In the genomic region with DNA sequence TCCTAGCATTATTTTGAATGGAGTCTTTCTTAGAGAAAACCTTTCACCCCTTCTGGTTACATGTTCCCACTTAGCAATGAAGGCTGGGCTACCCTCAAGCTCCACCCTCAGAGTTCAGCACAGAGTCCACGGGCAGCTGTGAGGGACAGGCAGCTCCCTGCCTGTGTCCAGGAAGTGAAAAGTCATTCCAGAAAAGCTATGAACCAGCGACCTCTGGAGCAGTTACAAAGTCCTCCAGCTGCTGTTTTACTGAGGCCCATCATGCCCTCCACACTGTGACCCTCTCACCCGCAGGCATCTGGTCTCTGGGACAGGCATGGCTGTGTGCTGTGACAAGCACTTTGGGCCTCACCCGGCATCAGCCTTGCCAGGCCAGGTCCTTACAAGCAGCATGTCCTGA, we compare ENCODE assay signal across 11 mouse cellular contexts. TPM values are rescaled to one million over a fixed set of nuclear protein-coding genes. Genes with fewer than 3 reads are reported as not detected.
A peak's percentile ranks its signal among the peaks of the same experiment; 100 is the strongest.
DNase-seq lines count a peak whose midpoint lies in the region; ATAC-seq lines count a peak whose summit lies in the region.
"Had no signal": no experiment of that assay in that cellular context is flagged by ENCODE, and none has a peak within 500 bp of the region (broad histone marks: within the 10 kb centered on the region; RNA-seq: fewer than 3 reads in every experiment).

No protein-coding gene starts in this region.

- WGBS in intestine, embryonic 15.5 days: 22% methylated on average over 4 of the region's 4 CpGs
- 21% methylated on average over 4 of the region's 4 CpGs for WGBS in limb, embryonic 11.5 days
- WGBS in hindbrain, embryonic 14.5 days: 35% methylated on average over 4 of the region's 4 CpGs

- H3K4me1 ChIP-seq in intestine, embryonic 15.5 days (replicated peaks): peaks cover 23% of the 10 kb centered on the region
- H3K4me1 ChIP-seq in limb, embryonic 11.5 days (ENCODE audit: control insufficient read depth, insufficient read depth, low read length): peaks cover 12% of the 10 kb centered on the region
- peaks cover 5% of the 10 kb centered on the region; the same call in 1 of the 2 replicates for H3K4me1 ChIP-seq in hindbrain, embryonic 14.5 days (replicated peaks; ENCODE audit: control insufficient read depth, insufficient read depth, low read length)

- H3K27ac ChIP-seq in intestine, embryonic 15.5 days: peak overlapping the region; percentile 80
- H3K27ac ChIP-seq in limb, embryonic 11.5 days (replicated peaks; ENCODE audit: low read depth, low read length): no peak overlapping the region
- H3K27ac ChIP-seq in hindbrain, embryonic 14.5 days: no peak overlapping the region
- H3K27ac ChIP-seq: hindbrain, embryonic 12.5 days; limb, embryonic 12.5 days; neural tube, embryonic 13.5 days had no signal

- H3K9ac ChIP-seq in intestine, embryonic 15.5 days: no peak overlapping the region
- H3K9ac ChIP-seq in limb, embryonic 11.5 days (ENCODE audit: low read length): peak overlapping the region; percentile 9; the same call in 1 of the 2 replicates
- H3K9ac ChIP-seq in hindbrain, embryonic 14.5 days: no peak overlapping the region
- H3K9ac ChIP-seq: hindbrain, embryonic 12.5 days; limb, embryonic 12.5 days; neural tube, embryonic 13.5 days had no signal

- H3K36me3 ChIP-seq in intestine, embryonic 15.5 days: no peaks in the 10 kb centered on the region
- H3K36me3 ChIP-seq in limb, embryonic 11.5 days (ENCODE audit: control insufficient read depth, insufficient read depth, low read length): no peaks in the 10 kb centered on the region
- H3K36me3 ChIP-seq in hindbrain, embryonic 14.5 days (replicated peaks; ENCODE audit: control insufficient read depth, insufficient read depth): no peaks in the 10 kb centered on the region
- H3K36me3 ChIP-seq: hindbrain, embryonic 12.5 days; limb, embryonic 12.5 days; neural tube, embryonic 13.5 days had no signal

- H3K27me3 ChIP-seq in intestine, embryonic 15.5 days (replicated peaks): 0 out of 2 replicates have a peak, but pooled peaks cover 3% of the 10 kb centered on the region
- peaks cover 32% of the 10 kb centered on the region for H3K27me3 ChIP-seq in limb, embryonic 11.5 days (ENCODE audit: control insufficient read depth, insufficient read depth, low read length)
- H3K27me3 ChIP-seq in hindbrain, embryonic 14.5 days (ENCODE audit: control insufficient read depth, insufficient read depth, low read length): peaks cover 45% of the 10 kb centered on the region

- peak; percentile 85 for ATAC-seq in intestine, embryonic 15.5 days
- ATAC-seq in limb, embryonic 11.5 days (ENCODE audit: insufficient number of reproducible peaks, low FRiP score, low TSS enrichment, low read depth): no peak
- no peak for ATAC-seq in CD4-positive, CD25-positive, alpha-beta regulatory T cell, adult 4 months
- no peak for ATAC-seq in hindbrain, embryonic 14.5 days (ENCODE audit: low FRiP score)
- ATAC-seq in inflammation-experienced regulatory T-cells, adult 6 months: no peak

- DNase-seq in adrenal gland, postnatal 14 days: peak; percentile 21
- no peak for DNase-seq in adrenal gland, postnatal 4 days (ENCODE audit: low spot score in 2 of 2)
- peak; percentile 48 for DNase-seq in limb, embryonic 11.5 days (ENCODE audit: low spot score)
- DNase-seq in lung, postnatal 25 days (ENCODE audit: low spot score): peak; percentile 74
- no peak for DNase-seq in hindbrain, embryonic 14.5 days (ENCODE audit: low spot score)

- no peaks in the 10 kb centered on the region for H3K9me3 ChIP-seq in intestine, embryonic 15.5 days
- H3K9me3 ChIP-seq in limb, embryonic 11.5 days (ENCODE audit: control insufficient read depth, low read length): no peaks in the 10 kb centered on the region
- no peaks in the 10 kb centered on the region for H3K9me3 ChIP-seq in hindbrain, embryonic 14.5 days (ENCODE audit: control insufficient read depth, low read length)
- H3K9me3 ChIP-seq: hindbrain, embryonic 12.5 days; limb, embryonic 12.5 days; neural tube, embryonic 13.5 days had no signal

- no peak overlapping the region for H3K4me3 ChIP-seq in intestine, embryonic 15.5 days (replicated peaks)
- no peak overlapping the region for H3K4me3 ChIP-seq in limb, embryonic 11.5 days (ENCODE audit: low read depth, low read length)
- no peak overlapping the region for H3K4me3 ChIP-seq in hindbrain, embryonic 14.5 days (replicated peaks; ENCODE audit: low read length)
- H3K4me3 ChIP-seq: hindbrain, embryonic 12.5 days; limb, embryonic 12.5 days; neural tube, embryonic 13.5 days had no signal

- no peak overlapping the region for H3K4me2 ChIP-seq in intestine, embryonic 15.5 days (replicated peaks)
- no peak overlapping the region for H3K4me2 ChIP-seq in limb, embryonic 11.5 days (ENCODE audit: low read depth, severe bottlenecking)
- no peak overlapping the region for H3K4me2 ChIP-seq in hindbrain, embryonic 14.5 days (replicated peaks)
- H3K4me2 ChIP-seq: hindbrain, embryonic 12.5 days; limb, embryonic 12.5 days; neural tube, embryonic 13.5 days had no signal

RNA-seq across cellular contexts. Expression of a gene that starts 5.4 kb away (rescaled TPM):
- total RNA-seq in adrenal gland, postnatal 14 days (2021): 6.3 and 6.9 TPM in 2 replicates
- 10 to 100 TPM in 1 of 2 experiments, 1 to 10 TPM in 1; 8.7 to 10.9 TPM for total RNA-seq in adrenal gland, postnatal 4 days (2021)
- polyA plus RNA-seq in intestine, embryonic 15.5 days (2015; fragmentation: Nextera tagmentation; extraction: Ambion mirVana): 14.8 and 16.5 TPM in 2 replicates
- polyA plus RNA-seq in limb, embryonic 11.5 days (2014; fragmentation: Nextera tagmentation; extraction: Ambion mirVana): 0.61 and 0.71 TPM in 2 replicates
- polyA plus RNA-seq in CD4-positive, CD25-positive, alpha-beta regulatory T cell, adult 4 months (2017; shearing (Covaris generic)): 10 to 100 TPM; 12.0 to 12.8 TPM
- polyA plus RNA-seq in hindbrain, embryonic 14.5 days (2014; fragmentation: Nextera tagmentation; extraction: Ambion mirVana): 1.4 TPM in 2 replicates
- 10 to 100 TPM in 2 of 3 experiments, 1 to 10 TPM in 1; 5.4 to 16.0 (median 11.1) TPM for polyA plus RNA-seq in inflammation-experienced regulatory T-cells, adult 6 months (2017; shearing (Covaris generic))

RNA-seq across cellular contexts. Expression of a gene that starts 24.2 kb away (rescaled TPM):
- 61.8 and 67.6 TPM in 2 replicates for total RNA-seq in adrenal gland, postnatal 14 days (2021)
- total RNA-seq in adrenal gland, postnatal 4 days (2021): 10 to 100 TPM; 74.2 to 77.2 TPM
- polyA plus RNA-seq in intestine, embryonic 15.5 days (2015; fragmentation: Nextera tagmentation; extraction: Ambion mirVana): 94.4 and 101 TPM in 2 replicates
- polyA plus RNA-seq in limb, embryonic 11.5 days (2014; fragmentation: Nextera tagmentation; extraction: Ambion mirVana): 94.7 and 107 TPM in 2 replicates
- 10 to 100 TPM; 56.4 to 77.8 TPM for polyA plus RNA-seq in CD4-positive, CD25-positive, alpha-beta regulatory T cell, adult 4 months (2017; shearing (Covaris generic))
- 130 and 145 TPM in 2 replicates for polyA plus RNA-seq in hindbrain, embryonic 14.5 days (2014; fragmentation: Nextera tagmentation; extraction: Ambion mirVana)
- 10 to 100 TPM; 49.1 to 66.5 (median 55.2) TPM for polyA plus RNA-seq in inflammation-experienced regulatory T-cells, adult 6 months (2017; shearing (Covaris generic))

Comparison
In these comparisons a context has a peak if more than half of its experiments do, and no peak if none do; other contexts are left out.
1. DNase-seq: peak in adrenal gland, postnatal 14 days (single experiment), limb, embryonic 11.5 days (single experiment) and lung, postnatal 25 days (single experiment); none in adrenal gland, postnatal 4 days (0 of 2) and hindbrain, embryonic 14.5 days (single experiment).